Mouse (Mus musculus) C2C12 (cell line): Measurements from ENCODE around the gene Cdan1.

Experiments
- CEBPB ChIP-seq: IDR thresholded peaks from one replicate; pipeline ENCODE4 v1.6.1; 2011; ENCODE audit warnings: low read depth, mild to moderate bottlenecking, control low read depth, moderate library complexity
- CTCF ChIP-seq: IDR thresholded peaks from one replicate; pipeline ENCODE4 v1.5.1; 2011; ENCODE audit not compliant: control insufficient read depth, insufficient read depth, insufficient read length
- FOSL1 ChIP-seq: IDR thresholded peaks from one replicate; pipeline ENCODE4 v1.8.0; 2011; ENCODE audit warnings: mild to moderate bottlenecking, low read length; ENCODE audit not compliant: poor library complexity, insufficient read depth, severe bottlenecking
- MAX ChIP-seq: IDR thresholded peaks from one replicate; pipeline ENCODE4 v1.6.1; 2011; ENCODE audit warnings: mild to moderate bottlenecking, control low read depth
- MYOD1 ChIP-seq: IDR thresholded peaks from one replicate; pipeline ENCODE4 v1.6.1; 2011; ENCODE audit warnings: low read depth; ENCODE audit not compliant: control insufficient read depth, insufficient read length
- MYOG ChIP-seq: IDR thresholded peaks from one replicate; pipeline ENCODE4 v1.6.1; 2011; ENCODE audit not compliant: control insufficient read depth, insufficient read length; ENCODE audit errors: extremely low read depth
- USF1 ChIP-seq: IDR thresholded peaks from one replicate; pipeline ENCODE4 v1.6.1; 2011; ENCODE audit warnings: low read depth, mild to moderate bottlenecking, control low read depth, moderate library complexity

GRCm38 (mm10) chr2:120770265-120770935 lies 79.5 kb downstream of the Cdan1 start:
- TF ChIP-seq CTCF, result no peak
- TF ChIP-seq MAX, result no peak
- TF ChIP-seq MYOG, result no peak
- TF ChIP-seq MYOD1, result no peak
- TF ChIP-seq CEBPB, result no peak
- TF ChIP-seq USF1, result no peak
- no peak for TF ChIP-seq FOSL1
